Mouse (Mus musculus): Measurements from ENCODE around the gene Cep128.
"Not testable (repeated sequence)": the region's sequence is repeated elsewhere in the genome, so short reads cannot be mapped to it uniquely, and the experiment has no call there.

The Cep128 gene

GRCm38 (mm10) chr12:91059704-91060318 lies 324.4 kb downstream of the Cep128 start:
- no peak for DNase-seq (ENCODE audit: low spot score)

- DNase-seq (ENCODE audit: low spot score) = no peak
Observed at GRCm38 (mm10) chr12:91056885-91057284, 327.3 kb downstream of the Cep128 start.

- DNase-seq (ENCODE audit: low spot score) = no peak
Observed at GRCm38 (mm10) chr12:91052301-91052700, 331.9 kb downstream of the Cep128 start.

- DNase-seq (ENCODE audit: low spot score) = no peak
Observed at GRCm38 (mm10) chr12:91050593-91051325, 333.4 kb downstream of the Cep128 start.

GRCm38 (mm10) chr12:91041363-91041762 lies 342.8 kb downstream of the Cep128 start:
- DNase-seq (ENCODE audit: low spot score) = no peak

- DNase-seq (ENCODE audit: low spot score) = no peak
Observed at GRCm38 (mm10) chr12:91040267-91040905, 343.8 kb downstream of the Cep128 start.

GRCm38 (mm10) chr12:91029116-91029515 lies 355.1 kb downstream of the Cep128 start:
- no peak for DNase-seq (ENCODE audit: low spot score)

GRCm38 (mm10) chr12:91027681-91028080 lies 356.5 kb downstream of the Cep128 start:
- no peak for DNase-seq (ENCODE audit: low spot score)

- DNase-seq (ENCODE audit: low spot score) = no peak
Observed at GRCm38 (mm10) chr12:91027100-91027499, 357.1 kb downstream of the Cep128 start.

GRCm38 (mm10) chr12:91015075-91015474 lies 369.1 kb downstream of the Cep128 start:
- DNase-seq (ENCODE audit: low spot score) = no peak

GRCm38 (mm10) chr12:91013043-91013442 lies 371.2 kb downstream of the Cep128 start:
- DNase-seq (ENCODE audit: low spot score) = no peak

GRCm38 (mm10) chr12:91012184-91012583 lies 372.0 kb downstream of the Cep128 start:
- no peak for DNase-seq (ENCODE audit: low spot score)

- no peak for DNase-seq (ENCODE audit: low spot score)
Observed at GRCm38 (mm10) chr12:91008736-91009135, 375.5 kb downstream of the Cep128 start.

- no peak for DNase-seq (ENCODE audit: low spot score)
Observed at GRCm38 (mm10) chr12:91008170-91008569, 376.0 kb downstream of the Cep128 start.

- no peak for DNase-seq (ENCODE audit: low spot score)
Observed at GRCm38 (mm10) chr12:90997539-90997938, 386.7 kb downstream of the Cep128 start.

- no peak for DNase-seq (ENCODE audit: low spot score)
Observed at GRCm38 (mm10) chr12:90993331-90993730, 390.9 kb downstream of the Cep128 start.

- DNase-seq (ENCODE audit: low spot score) = no peak
Observed at GRCm38 (mm10) chr12:90987782-90988181, 396.4 kb downstream of the Cep128 start.

GRCm38 (mm10) chr12:90987259-90987658 lies 396.9 kb downstream of the Cep128 start:
- DNase-seq (ENCODE audit: low spot score) = no peak

GRCm38 (mm10) chr12:90982018-90982417 lies 402.2 kb downstream of the Cep128 start:
- no peak for DNase-seq (ENCODE audit: low spot score)

- DNase-seq (ENCODE audit: low spot score) = not testable (repeated sequence)
Observed at GRCm38 (mm10) chr12:90976406-90976805, 407.8 kb downstream of the Cep128 start.

GRCm38 (mm10) chr12:90975429-90975828 lies 408.8 kb downstream of the Cep128 start:
- DNase-seq (ENCODE audit: low spot score) = no peak

- no peak for DNase-seq (ENCODE audit: low spot score)
Observed at GRCm38 (mm10) chr12:90971156-90971555, 413.1 kb downstream of the Cep128 start.

GRCm38 (mm10) chr12:90961386-90962017 lies 422.7 kb downstream of the Cep128 start:
- no peak for DNase-seq (ENCODE audit: low spot score)

Data from ovary, adult 18-20 months (tissue).